Mouse (Mus musculus): ENCODE results near the gene Rnf24.

Rnf24 gene

GRCm38 (mm10) chr2:131352747-131353563 lies at the start of gene Rnf24:
TSS of gene Rnf24 (minus strand) at chr2:131352892.
- DNase-seq (ENCODE audit: low read depth, low spot score), result peak; percentile 92

GRCm38 (mm10) chr2:131401794-131402495 lies 49.3 kb upstream of the Rnf24 start:
- no peak for DNase-seq (ENCODE audit: low read depth, low spot score)

- no peak for DNase-seq (ENCODE audit: low read depth, low spot score)
Observed at GRCm38 (mm10) chr2:131400846-131401245, 48.2 kb upstream of the Rnf24 start.

- no peak for DNase-seq (ENCODE audit: low read depth, low spot score)
Observed at GRCm38 (mm10) chr2:131397323-131397848, 44.7 kb upstream of the Rnf24 start.

- DNase-seq (ENCODE audit: low read depth, low spot score), result no peak
Observed at GRCm38 (mm10) chr2:131386350-131386962, 33.8 kb upstream of the Rnf24 start.

GRCm38 (mm10) chr2:131385176-131385575 lies 32.5 kb upstream of the Rnf24 start:
- no peak for DNase-seq (ENCODE audit: low read depth, low spot score)

GRCm38 (mm10) chr2:131379541-131379940 lies 26.8 kb upstream of the Rnf24 start:
- no peak for DNase-seq (ENCODE audit: low read depth, low spot score)

GRCm38 (mm10) chr2:131378872-131379271 lies 26.2 kb upstream of the Rnf24 start:
- DNase-seq (ENCODE audit: low read depth, low spot score), result no peak

GRCm38 (mm10) chr2:131377055-131377454 lies 24.4 kb upstream of the Rnf24 start:
- DNase-seq (ENCODE audit: low read depth, low spot score), result no peak

- no peak for DNase-seq (ENCODE audit: low read depth, low spot score)
Observed at GRCm38 (mm10) chr2:131373656-131374055, 21.0 kb upstream of the Rnf24 start.

- DNase-seq (ENCODE audit: low read depth, low spot score), result no peak
Observed at GRCm38 (mm10) chr2:131372276-131372877, 19.7 kb upstream of the Rnf24 start.

- DNase-seq (ENCODE audit: low read depth, low spot score), result no peak
Observed at GRCm38 (mm10) chr2:131371811-131372210, 19.1 kb upstream of the Rnf24 start.

GRCm38 (mm10) chr2:131370828-131371227 lies 18.1 kb upstream of the Rnf24 start:
- DNase-seq (ENCODE audit: low read depth, low spot score), result no peak

- DNase-seq (ENCODE audit: low read depth, low spot score), result no peak
Observed at GRCm38 (mm10) chr2:131364689-131365088, 12.0 kb upstream of the Rnf24 start.

GRCm38 (mm10) chr2:131358481-131358880 lies 5.8 kb upstream of the Rnf24 start:
- no peak for DNase-seq (ENCODE audit: low read depth, low spot score)

GRCm38 (mm10) chr2:131354049-131354448 lies 1.4 kb upstream of the Rnf24 start:
- no peak for DNase-seq (ENCODE audit: low read depth, low spot score)

GRCm38 (mm10) chr2:131353564-131353915 lies 848 bp upstream of the Rnf24 start:
- peak; percentile 18 for DNase-seq (ENCODE audit: low read depth, low spot score)

GRCm38 (mm10) chr2:131351968-131352746 lies 535 bp downstream of the Rnf24 start:
- peak; percentile 66 for DNase-seq (ENCODE audit: low read depth, low spot score)

GRCm38 (mm10) chr2:131351471-131351870 lies 1.2 kb downstream of the Rnf24 start:
- DNase-seq (ENCODE audit: low read depth, low spot score), result no peak

GRCm38 (mm10) chr2:131350301-131350700 lies 2.4 kb downstream of the Rnf24 start:
- DNase-seq (ENCODE audit: low read depth, low spot score), result no peak

GRCm38 (mm10) chr2:131345556-131345955 lies 7.1 kb downstream of the Rnf24 start:
- no peak for DNase-seq (ENCODE audit: low read depth, low spot score)
